Mouse (Mus musculus) midbrain, postnatal 0 days (tissue): ENCODE measurements around the gene Arhgef12. TPM values are rescaled to one million over a fixed set of nuclear protein-coding genes. Genes with fewer than 3 reads are reported as not detected.

Source experiments
- ATAC-seq: fragments of 200-750 bp; cut with Nextera tagmentation; 2 replicates; pipeline ENCODE4 v1.8.0; 2017; ENCODE audit warnings: moderate number of reproducible peaks, mild to moderate bottlenecking, moderate TSS enrichment, moderate library complexity; ENCODE audit not compliant: low FRiP score
- DNase-seq: peaks from one replicate; pipeline ENCODE4 v3.0.0-alpha.2; 2015; ENCODE audit warnings: low spot score
- H3K27ac ChIP-seq: fragments of 300-500 bp; sonication (generic); 2 replicates; pipeline ENCODE4 v1.5.1; 2014; ENCODE audit warnings: low read depth, mild to moderate bottlenecking, low read length, mixed read lengths
- H3K27me3 ChIP-seq: fragments of 300-500 bp; sonication (generic); 2 replicates; pipeline ENCODE4 v1.6.1; 2014; ENCODE audit warnings: low read length, control low read depth, mixed read lengths; ENCODE audit not compliant: insufficient read depth
- H3K36me3 ChIP-seq: fragments of 300-500 bp; sonication (generic); 2 replicates; pipeline ENCODE4 v1.6.1; 2014; ENCODE audit warnings: low read length, control low read depth, mixed read lengths; ENCODE audit not compliant: insufficient read depth
- H3K4me1 ChIP-seq: fragments of 300-500 bp; sonication (generic); 2 replicates; pipeline ENCODE4 v1.6.1; 2014; ENCODE audit warnings: mild to moderate bottlenecking, control low read depth, antibody characterized with exemption, low read length, mixed read lengths; ENCODE audit not compliant: insufficient read depth
- H3K4me2 ChIP-seq: fragments of 300-500 bp; sonication (generic); 2 replicates; pipeline ENCODE4 v1.6.1; 2014; ENCODE audit warnings: low read depth, mild to moderate bottlenecking, low read length, mixed read lengths; ENCODE audit not compliant: poor library complexity, severe bottlenecking
- H3K4me3 ChIP-seq: fragments of 300-500 bp; sonication (generic); 2 replicates; pipeline ENCODE4 v1.5.1; 2014; ENCODE audit warnings: low read depth, mild to moderate bottlenecking, low read length, moderate library complexity
- H3K9ac ChIP-seq: fragments of 300-500 bp; sonication (generic); replicated peaks from 2 replicates; pipeline ENCODE4 v1.6.1; 2014; ENCODE audit warnings: mild to moderate bottlenecking, low read length, moderate library complexity, mixed read lengths; ENCODE audit not compliant: poor library complexity, severe bottlenecking
- H3K9me3 ChIP-seq: fragments of 300-500 bp; sonication (generic); 2 replicates; pipeline ENCODE4 v1.6.1; 2016; ENCODE audit warnings: low read length, control low read depth
- CTCF ChIP-seq: IDR thresholded peaks from 2 replicates; pipeline ENCODE4 v1.5.1; 2016; ENCODE audit warnings: antibody characterized with exemption, mild to moderate bottlenecking
- WGBS: fragments of 180-500 bp; shearing (Covaris S2); extraction: QIAGEN DNeasy Blood & Tissue Kit; methylation state at CpG from one replicate; pipeline ENCODE4 v1.1.7; 2014; 5-methylcytosine and 5-hydroxymethylcytosine counted together
- polyA plus RNA-seq: library from polyadenylated mRNA; unstranded; fragments of >200 nt; fragmentation: Nextera tagmentation; extraction: Ambion mirVana; gene quantifications from 2 replicates; pipeline ENCODE4 v1.2.1, GENCODE M21; 2015
- total RNA-seq: library from RNA; depleted of rRNA; stranded (reverse); fragments of >200 nt; gene quantifications from 2 replicates; pipeline ENCODE4 v1.2.3, GENCODE M21; 2014

Arhgef12 gene
- total and polyA plus RNA-seq, 2 experiments from 2014 or later: 17.0 to 97.1 TPM

DNA sequence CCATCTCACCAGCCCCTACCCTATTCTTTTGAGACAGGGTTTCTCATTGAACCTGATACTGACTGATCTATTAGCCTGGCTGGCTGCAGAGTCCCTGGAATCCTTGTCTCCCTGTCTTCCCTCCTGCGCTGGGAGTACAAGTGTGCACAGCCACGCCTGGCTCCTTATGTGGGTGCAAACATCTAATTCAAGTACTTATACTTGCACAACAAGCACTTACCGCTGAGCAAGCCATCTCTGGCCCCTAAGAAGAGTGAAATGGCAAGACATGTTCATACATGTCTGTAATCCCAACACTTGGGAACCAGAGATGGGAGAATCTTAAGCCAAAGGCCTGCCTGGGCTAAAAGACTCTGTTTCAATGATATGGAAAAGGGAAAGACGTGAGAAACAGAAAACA lies 104.0 kb downstream of the Arhgef12 start:
- Histone ChIP-seq H3K36me3 (peaks cover 60% of the 10 kb centered on the region), H3K9ac (no peak overlapping the region), H3K27ac (no peak overlapping the region), H3K4me2 (no peak overlapping the region), H3K27me3 (no peaks in the 10 kb centered on the region), H3K9me3 (no peaks in the 10 kb centered on the region), H3K4me3 (no peak overlapping the region), H3K4me1 (no peaks in the 10 kb centered on the region)
- no peak for DNase-seq
- TF ChIP-seq CTCF: no peak
- no peak for ATAC-seq
- WGBS: 96% methylated on average over 4 of the region's 4 CpGs

DNA sequence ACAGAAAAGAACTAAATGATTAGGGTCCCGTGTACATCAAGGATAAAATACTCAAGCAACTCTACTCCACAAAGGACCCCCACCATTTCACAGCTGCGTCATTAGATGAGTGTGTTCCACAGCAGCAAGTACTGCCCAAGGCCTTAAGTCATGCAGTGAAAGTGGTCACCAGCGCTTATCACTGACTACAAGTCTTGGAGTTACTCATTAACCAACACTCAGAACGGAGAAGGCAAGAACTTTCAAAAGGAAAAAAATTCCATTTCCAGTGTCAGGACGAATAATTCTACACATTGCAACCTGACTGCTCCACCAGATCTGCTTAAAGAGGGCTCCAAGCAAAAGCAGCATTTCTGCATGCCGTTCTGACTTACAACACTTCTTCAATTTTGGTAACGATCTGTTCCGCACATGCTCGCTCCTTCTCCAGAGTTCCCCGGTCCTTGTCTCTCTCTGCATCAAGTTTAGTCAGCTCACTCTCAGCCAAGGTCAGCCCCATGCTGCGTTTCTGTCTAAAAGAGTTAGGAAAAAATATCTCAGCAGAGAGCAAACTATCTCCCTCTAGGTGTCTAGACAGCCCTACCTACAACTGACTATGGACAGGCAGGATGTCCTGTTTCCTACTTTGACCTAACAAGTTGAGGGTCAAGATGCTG lies 106.3 kb downstream of the Arhgef12 start:
- Histone ChIP-seq H3K4me3 (no peak overlapping the region), H3K4me1 (no peaks in the 10 kb centered on the region), H3K27ac (no peak overlapping the region), H3K4me2 (no peak overlapping the region), H3K27me3 (no peaks in the 10 kb centered on the region), H3K9me3 (no peaks in the 10 kb centered on the region), H3K36me3 (peaks cover 70% of the 10 kb centered on the region), H3K9ac (no peak overlapping the region)
- ATAC-seq (no peak), DNase-seq (no peak)
- 91% methylated on average over 11 of the region's 11 CpGs for WGBS
- no peak for TF ChIP-seq CTCF

DNA sequence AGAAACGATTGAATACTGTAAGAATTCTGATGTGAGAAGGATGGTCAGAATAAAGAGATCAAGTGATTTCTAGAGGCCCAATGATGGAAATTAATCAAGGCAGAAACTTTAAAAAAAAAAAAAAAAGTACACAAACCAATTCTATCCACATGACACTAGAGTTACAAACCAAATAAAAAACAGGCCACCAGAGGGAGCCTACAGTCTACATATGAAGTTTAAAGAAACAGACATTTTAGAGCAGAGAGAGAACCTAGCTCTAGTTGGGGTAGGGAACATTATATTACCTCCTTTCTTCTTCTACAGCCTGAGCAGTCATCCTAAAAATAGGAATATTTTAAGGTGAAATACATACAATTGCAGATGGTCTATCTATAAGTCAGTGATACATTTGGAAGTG lies 107.0 kb downstream of the Arhgef12 start:
- H3K9me3 ChIP-seq: no peaks in the 10 kb centered on the region
- 94% methylated on average over 1 of the region's 1 CpGs for WGBS
- H3K4me1 ChIP-seq: no peaks in the 10 kb centered on the region
- no peak overlapping the region for H3K4me2 ChIP-seq
- ATAC-seq (no peak), DNase-seq (peak; percentile 91)
- peak; percentile 81 for TF ChIP-seq CTCF
- H3K4me3 ChIP-seq: no peak overlapping the region
- H3K9ac ChIP-seq: no peak overlapping the region
- peaks cover 74% of the 10 kb centered on the region for H3K36me3 ChIP-seq
- H3K27me3 ChIP-seq: no peaks in the 10 kb centered on the region
- H3K27ac ChIP-seq: no peak overlapping the region

DNA sequence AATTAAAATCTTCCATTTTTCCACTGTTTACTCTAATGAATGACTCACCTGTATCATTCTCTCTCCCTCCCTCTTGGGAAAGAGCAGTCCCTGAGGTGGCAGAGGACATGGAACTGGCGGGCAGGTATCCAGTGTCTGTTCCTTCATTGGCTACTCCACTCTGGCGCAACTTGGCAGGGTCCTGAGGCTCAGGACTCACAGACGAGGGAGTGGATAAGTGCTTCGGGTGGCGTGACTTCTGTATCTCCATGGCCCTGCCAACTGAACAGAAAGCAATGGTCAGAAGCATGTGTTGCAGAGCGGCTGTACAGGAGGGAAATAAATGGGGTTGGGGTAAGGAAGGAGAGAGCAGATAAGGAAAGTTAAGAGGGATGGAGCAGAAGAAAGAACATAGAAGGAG lies 109.5 kb downstream of the Arhgef12 start:
- H3K4me3 ChIP-seq: no peak overlapping the region
- no peaks in the 10 kb centered on the region for H3K4me1 ChIP-seq
- peaks cover 66% of the 10 kb centered on the region for H3K36me3 ChIP-seq
- no peak overlapping the region for H3K4me2 ChIP-seq
- no peaks in the 10 kb centered on the region for H3K9me3 ChIP-seq
- no peak overlapping the region for H3K27ac ChIP-seq
- WGBS: 95% methylated on average over 6 of the region's 6 CpGs
- DNase-seq (no peak), ATAC-seq (no peak)
- no peaks in the 10 kb centered on the region for H3K27me3 ChIP-seq
- no peak for TF ChIP-seq CTCF
- H3K9ac ChIP-seq: no peak overlapping the region

DNA sequence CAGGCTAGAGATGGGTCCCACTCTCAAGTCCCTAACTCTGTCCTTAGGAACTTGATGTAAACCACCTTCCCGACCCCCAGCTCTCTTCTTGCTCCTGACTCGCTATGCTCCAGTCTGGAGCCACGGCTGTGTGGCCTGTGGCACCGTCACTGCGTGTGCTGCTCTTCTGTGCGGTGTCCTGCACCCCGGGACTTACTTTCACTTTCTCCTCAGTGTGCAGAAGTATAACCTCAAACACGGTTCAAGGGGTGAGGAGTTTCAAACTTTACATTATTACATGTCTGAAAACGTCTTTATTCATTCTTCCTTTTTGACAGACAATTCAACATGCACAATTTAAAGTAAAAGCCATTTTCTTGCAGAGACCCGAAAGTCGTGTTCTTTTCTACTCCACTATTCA lies 111.7 kb downstream of the Arhgef12 start:
- Histone ChIP-seq H3K9me3 (no peaks in the 10 kb centered on the region), H3K9ac (no peak overlapping the region), H3K4me3 (no peak overlapping the region), H3K4me2 (no peak overlapping the region), H3K27ac (no peak overlapping the region), H3K27me3 (no peaks in the 10 kb centered on the region), H3K36me3 (peaks cover 70% of the 10 kb centered on the region), H3K4me1 (no peaks in the 10 kb centered on the region)
- DNase-seq (no peak), ATAC-seq (no peak)
- WGBS: 92% methylated on average over 11 of the region's 11 CpGs
- TF ChIP-seq CTCF: no peak

DNA sequence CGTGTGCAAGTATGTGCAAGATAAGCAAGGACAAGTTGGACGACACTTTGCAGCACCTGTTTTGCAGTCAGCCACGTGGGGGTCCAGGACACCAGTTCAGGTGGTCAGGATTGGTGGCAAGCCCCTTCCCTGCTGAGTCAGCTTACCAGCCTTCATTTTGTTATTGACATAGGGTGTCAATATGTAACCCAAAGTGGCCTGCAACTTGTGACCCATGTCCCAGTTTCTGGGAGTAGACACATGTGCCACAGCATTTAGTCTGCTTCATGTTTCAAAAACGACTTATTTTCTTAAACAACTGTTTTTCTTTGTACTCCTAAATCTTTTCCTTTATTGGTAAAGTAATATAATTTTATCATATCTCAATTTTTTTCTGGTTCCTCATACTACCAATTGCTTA lies 112.3 kb downstream of the Arhgef12 start:
- WGBS: 89% methylated on average over 4 of the region's 4 CpGs
- Histone ChIP-seq H3K9ac (no peak overlapping the region), H3K27me3 (no peaks in the 10 kb centered on the region), H3K4me1 (no peaks in the 10 kb centered on the region), H3K4me2 (no peak overlapping the region), H3K4me3 (no peak overlapping the region), H3K36me3 (peaks cover 68% of the 10 kb centered on the region), H3K9me3 (no peaks in the 10 kb centered on the region), H3K27ac (no peak overlapping the region)
- no peak for TF ChIP-seq CTCF
- no peak for DNase-seq
- no peak for ATAC-seq
